Mouse (Mus musculus) ovary, postnatal 36 days (tissue): ENCODE measurements at regions not wholly inside any gene's neighbourhood (a gene's known extent, or its start where the extent isn't known, plus 50 kb on each side); places are given as distances from the start of the nearest gene placed in this dataset.

ENCODE experiments used
- DNase-seq: peaks from one replicate; pipeline ENCODE4 v3.0.0; 2022; ENCODE audit warnings: low spot score, mixed read lengths

- no peak for DNase-seq
These were observed 63.3 kb upstream of the Map1b start for GRCm38 (mm10) chr13:99579596-99580175.

GRCm38 (mm10) chr13:99577686-99578085 lies 61.3 kb upstream of the Map1b start:
- no peak for DNase-seq

DNA sequence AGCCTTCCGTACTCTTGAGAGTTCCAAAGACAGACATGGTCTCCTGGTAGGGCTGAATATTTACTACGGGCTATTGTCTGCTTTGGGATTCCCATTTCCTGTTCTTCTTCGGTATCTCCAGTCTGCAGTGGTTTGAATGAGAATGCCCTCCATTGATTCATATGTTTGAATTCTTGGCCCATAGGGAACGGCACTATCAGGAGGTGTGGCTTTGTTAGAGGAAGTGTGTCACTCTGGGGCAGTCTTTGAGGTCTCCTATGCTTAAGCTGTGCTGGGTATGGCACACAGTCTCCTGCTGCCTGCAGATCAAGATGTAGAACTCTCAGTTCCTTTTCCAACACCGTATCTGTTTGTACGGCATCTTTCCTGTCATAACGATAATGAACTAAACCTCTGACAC lies 56.7 kb upstream of the Map1b start:
- no peak for DNase-seq

GRCm38 (mm10) chr13:99572381-99572780 lies 56.0 kb upstream of the Map1b start:
- no peak for DNase-seq
